Mouse (Mus musculus) R1 (cell line): ENCODE measurements around the gene Mtcl1.
A peak's percentile ranks its signal among the peaks of the same experiment; 100 is the strongest.

Experiments used
- DNase-seq: peaks from one replicate; pipeline ENCODE4 v3.0.0-alpha.2; 2018; ENCODE audit warnings: low read depth, low spot score

Gene Mtcl1

GRCm38 (mm10) chr17:66409070-66409605 lies 40.4 kb downstream of the Mtcl1 start:
- DNase-seq = no peak

DNA sequence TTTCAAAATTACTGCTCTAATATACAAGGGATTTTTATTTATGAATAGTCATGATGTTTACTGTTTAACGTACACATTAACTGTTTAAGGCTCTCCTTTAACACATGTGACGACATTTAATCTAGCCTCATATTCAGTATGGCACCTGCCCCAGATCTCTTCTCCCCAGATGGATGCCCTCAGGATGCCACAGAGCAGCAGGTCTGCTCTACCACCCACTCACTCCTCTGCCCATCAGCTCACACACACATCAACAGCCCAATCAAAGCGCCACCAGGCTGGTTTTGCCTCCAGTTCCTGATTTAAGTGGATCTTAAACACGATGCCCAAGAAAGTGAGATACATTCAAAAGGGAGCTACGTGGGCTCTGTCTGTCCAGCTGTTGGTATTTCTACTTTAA lies 41.1 kb downstream of the Mtcl1 start:
- DNase-seq = no peak

- DNase-seq = peak; percentile 39
These were observed 41.7 kb downstream of the Mtcl1 start for GRCm38 (mm10) chr17:66407833-66408232.

- DNase-seq = no peak
These were observed 43.9 kb downstream of the Mtcl1 start for GRCm38 (mm10) chr17:66405601-66406000.

- peak; percentile 88 for DNase-seq
These were observed 44.5 kb downstream of the Mtcl1 start for GRCm38 (mm10) chr17:66404883-66405590.

DNA sequence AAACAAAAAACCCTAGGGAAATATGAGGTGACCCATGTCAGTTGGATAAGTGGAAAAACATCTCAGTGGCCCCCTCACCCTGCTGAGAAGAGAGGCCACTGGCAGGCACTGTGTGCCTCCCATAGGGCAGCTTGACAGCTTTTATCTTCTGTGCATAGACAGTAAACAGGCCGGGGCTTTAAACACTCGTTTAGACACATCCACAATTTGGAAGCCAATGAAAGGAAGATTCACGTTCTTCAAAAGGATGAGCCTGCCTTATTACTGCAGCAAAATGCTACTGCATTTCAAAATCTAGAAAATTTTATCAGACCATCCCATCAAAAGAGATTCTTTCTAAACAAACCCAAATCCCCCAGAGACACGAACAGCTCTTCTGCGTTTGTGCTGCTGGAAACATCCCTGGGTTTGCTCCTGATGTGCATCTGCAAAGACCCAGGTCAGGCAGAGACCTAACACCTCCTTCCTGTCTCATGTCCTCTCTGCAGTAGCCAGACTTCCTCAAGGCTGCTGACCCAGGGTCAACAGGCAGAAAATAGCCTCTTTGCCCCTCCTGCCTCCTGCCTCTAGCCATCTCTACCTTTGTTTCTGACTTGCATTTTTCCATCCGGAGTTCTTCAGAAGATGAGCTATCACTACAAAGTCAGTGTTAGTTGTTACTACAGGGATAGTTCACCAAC lies 46.6 kb downstream of the Mtcl1 start:
- no peak for DNase-seq

GRCm38 (mm10) chr17:66401596-66402265 lies 47.8 kb downstream of the Mtcl1 start:
- DNase-seq = no peak

DNA sequence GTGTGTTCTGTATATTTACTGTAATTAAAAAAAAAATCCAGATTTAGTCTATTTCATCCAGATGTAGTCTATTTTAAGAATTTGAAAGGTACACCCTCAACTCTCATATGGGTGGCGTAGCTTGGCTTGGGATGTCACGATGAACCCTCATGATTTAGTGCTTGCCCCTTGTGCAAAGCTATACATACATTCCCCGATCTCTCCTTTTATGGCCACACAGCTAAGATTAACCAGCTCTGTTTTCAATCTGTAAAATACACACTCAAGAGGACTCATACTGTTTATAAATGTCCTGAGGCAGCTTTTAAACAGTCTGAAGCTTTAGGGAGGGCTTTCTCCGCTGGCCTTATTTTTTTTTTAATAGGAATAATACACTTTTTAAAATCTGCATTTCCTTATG lies 49.8 kb downstream of the Mtcl1 start:
- no peak for DNase-seq

GRCm38 (mm10) chr17:66394571-66394970 lies 55.0 kb downstream of the Mtcl1 start:
- no peak for DNase-seq

DNA sequence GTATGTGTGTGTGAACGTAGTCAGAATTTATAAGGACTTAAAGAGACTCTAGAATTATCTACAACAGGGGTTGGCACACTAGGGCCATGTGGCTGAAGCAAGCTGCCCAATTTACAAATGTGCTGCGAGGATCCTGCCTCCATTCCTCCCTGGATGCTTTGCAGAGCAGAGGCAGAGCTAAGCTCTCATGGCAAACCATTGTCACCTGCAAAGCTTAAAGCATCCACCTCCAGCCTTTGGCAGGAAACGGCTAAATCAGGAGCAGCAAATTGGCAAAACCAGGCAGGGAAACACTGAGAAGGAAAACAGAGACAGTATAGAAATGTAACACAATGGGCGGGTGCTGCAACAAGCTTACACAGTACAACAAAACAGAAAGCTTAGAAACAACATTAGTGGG lies 61.2 kb downstream of the Mtcl1 start:
- no peak for DNase-seq

GRCm38 (mm10) chr17:66381338-66381737 lies 68.2 kb downstream of the Mtcl1 start:
- DNase-seq = no peak

- no peak for DNase-seq
These were observed 69.4 kb downstream of the Mtcl1 start for GRCm38 (mm10) chr17:66379900-66380857.

GRCm38 (mm10) chr17:66379308-66379707 lies 70.2 kb downstream of the Mtcl1 start:
- no peak for DNase-seq

- DNase-seq = no peak
These were observed 71.4 kb downstream of the Mtcl1 start for GRCm38 (mm10) chr17:66378127-66378526.

- peak; percentile 72 for DNase-seq
These were observed 74.8 kb downstream of the Mtcl1 start for GRCm38 (mm10) chr17:66374633-66375272.

DNA sequence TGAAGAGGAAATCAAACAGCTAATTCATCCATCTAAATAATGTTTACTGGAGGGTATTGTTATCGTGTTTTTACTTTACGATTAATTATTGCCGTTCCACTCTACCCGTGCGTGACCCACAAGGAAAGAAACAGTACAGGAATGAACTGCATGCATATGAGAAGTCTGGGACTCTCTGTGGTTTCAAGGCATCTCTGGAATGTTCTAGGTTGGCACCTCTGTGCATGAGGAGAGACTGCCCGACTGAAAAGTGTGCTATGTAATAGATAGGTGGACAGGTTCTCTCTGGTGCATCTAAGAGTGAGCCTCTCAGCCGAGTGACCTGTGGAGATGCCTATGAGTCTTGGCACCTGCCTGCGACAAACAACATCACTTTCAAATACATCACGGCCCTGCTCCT lies 78.7 kb downstream of the Mtcl1 start:
- DNase-seq = no peak

GRCm38 (mm10) chr17:66369777-66370176 lies 79.8 kb downstream of the Mtcl1 start:
- no peak for DNase-seq

DNA sequence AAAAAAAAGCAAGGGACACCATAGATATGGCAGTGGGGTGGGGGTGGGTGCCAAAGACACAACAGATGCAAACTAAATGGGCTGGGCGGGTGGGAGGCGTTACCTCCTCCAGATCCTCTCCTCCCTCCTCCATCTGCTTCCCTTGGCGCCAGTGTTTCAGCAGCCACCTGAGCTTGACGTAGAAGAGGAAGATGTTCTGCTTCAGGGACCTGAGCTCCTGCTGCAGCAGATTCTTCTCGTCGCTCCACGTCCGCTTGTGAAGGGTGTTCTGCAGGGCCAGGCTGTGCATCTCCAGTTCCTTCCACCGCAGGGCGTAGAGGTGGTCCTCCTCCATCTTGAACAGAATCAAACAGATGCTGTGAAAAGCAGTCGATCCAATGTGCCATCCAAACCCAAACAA lies 81.4 kb downstream of the Mtcl1 start:
- no peak for DNase-seq

GRCm38 (mm10) chr17:66365664-66366063 lies 83.9 kb downstream of the Mtcl1 start:
- no peak for DNase-seq

GRCm38 (mm10) chr17:66365293-66365642 lies 84.3 kb downstream of the Mtcl1 start:
- DNase-seq = no peak
